Mouse (Mus musculus) brain, embryonic 18.5 days (tissue): ENCODE data around the gene Cyp4a14.
"Not testable (repeated sequence)": the region's sequence is repeated elsewhere in the genome, so short reads cannot be mapped to it uniquely, and the experiment has no call there.

Experiments
- DNase-seq: peaks from one replicate; pipeline ENCODE4 v3.0.0-alpha.2; 2012; ENCODE audit warnings: low read depth, low spot score

The Cyp4a14 gene

GRCm38 (mm10) chr4:115496001-115496400, at the start of gene Cyp4a14:
Gene Cyp4a14 (minus strand): TSS chr4:115496142.
- DNase-seq = no peak

- no peak for DNase-seq
Measured at GRCm38 (mm10) chr4:115545101-115545500, 49.2 kb upstream of the Cyp4a14 start.

DNA sequence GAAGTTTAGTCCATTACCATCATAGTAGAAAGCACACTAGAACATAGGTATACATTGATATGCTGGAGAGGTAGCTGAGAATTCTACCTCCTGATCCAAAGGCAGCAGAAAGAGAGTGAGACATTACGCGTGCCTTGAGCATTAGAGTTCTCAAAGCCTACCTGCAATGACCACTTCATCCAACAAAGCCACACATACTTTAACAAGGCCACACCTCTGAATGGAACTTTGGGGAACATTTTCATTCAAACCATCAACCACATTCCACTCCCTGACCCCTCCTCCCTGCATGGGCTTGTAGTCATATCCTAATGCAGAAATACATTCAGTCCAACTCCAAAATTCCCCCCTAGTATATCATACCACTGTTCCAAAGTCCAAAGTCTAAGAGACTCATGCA, 25.8 kb upstream of the Cyp4a14 start:
- DNase-seq = no peak

- DNase-seq = no peak
Measured at GRCm38 (mm10) chr4:115519444-115519843, 23.5 kb upstream of the Cyp4a14 start.

DNA sequence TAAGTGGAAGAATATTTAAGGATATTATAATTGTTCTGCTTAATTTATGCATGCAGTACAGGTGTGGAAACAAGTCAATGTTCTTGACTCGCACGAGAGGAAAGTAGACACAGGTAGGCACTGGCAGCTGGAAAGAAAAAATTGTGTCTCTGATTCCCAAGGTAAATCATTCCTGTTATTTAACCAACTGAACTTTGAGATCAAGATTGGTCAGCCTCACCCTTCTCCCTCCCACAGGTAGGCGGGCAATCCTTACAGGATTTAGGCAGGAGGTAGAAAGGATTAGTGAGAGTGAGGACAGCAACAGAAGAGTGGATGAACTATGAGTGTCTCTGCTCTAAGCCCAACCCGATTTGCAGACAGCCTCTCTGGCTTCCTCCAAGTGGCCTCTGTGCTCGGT, 22.1 kb upstream of the Cyp4a14 start, which contains the start of gene Cyp4a10:
Gene Cyp4a10 (plus strand): TSS at position 265 of the 400 bp plus-strand sequence.
- not testable (repeated sequence) for DNase-seq

GRCm38 (mm10) chr4:115513964-115514363, 18.0 kb upstream of the Cyp4a14 start:
- DNase-seq = not testable (repeated sequence)

DNA sequence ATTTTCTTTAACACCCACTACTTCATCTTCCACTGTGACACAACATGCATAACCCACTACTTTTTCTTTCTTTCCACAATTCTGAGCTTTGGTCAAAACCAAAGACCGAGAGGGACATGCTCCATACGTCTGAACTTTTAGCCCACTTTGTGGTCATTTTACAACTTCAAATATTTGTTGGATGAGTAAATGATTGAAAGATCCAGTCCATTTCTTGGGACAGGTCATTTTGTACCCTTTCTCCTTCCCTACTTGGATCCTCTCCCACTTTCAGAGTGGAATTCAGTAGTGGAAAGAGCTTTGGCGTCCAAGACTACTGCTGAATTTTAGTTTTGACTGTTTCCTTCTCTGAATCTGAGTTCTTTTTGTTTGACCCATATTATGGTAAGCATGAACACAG, 1.5 kb upstream of the Cyp4a14 start:
- no peak for DNase-seq

- DNase-seq = no peak
Measured at GRCm38 (mm10) chr4:115481006-115481652, 14.8 kb downstream of the Cyp4a14 start.

DNA sequence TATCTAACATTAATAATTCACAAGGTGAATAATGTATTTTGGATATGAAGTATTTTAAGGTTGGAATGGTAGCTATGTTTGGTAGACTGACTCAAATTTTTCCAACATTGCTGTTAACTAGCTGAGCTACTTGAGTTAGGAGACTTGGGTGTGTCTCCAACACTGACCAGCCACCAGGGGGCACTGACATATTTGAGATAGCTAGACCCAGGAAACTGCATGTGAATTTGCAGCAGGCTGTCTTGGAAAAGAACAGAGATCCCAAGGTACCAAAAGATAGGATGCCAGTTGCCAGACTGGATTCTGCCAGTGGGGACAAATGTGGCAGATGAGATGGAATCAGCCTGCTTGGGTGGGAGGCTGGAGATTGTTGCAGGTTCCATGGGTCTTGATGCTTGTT, 19.9 kb downstream of the Cyp4a14 start:
- not testable (repeated sequence) for DNase-seq

GRCm38 (mm10) chr4:115473585-115473984, 22.4 kb downstream of the Cyp4a14 start:
- not testable (repeated sequence) for DNase-seq

GRCm38 (mm10) chr4:115452304-115452703, 43.6 kb downstream of the Cyp4a14 start, which contains the start of gene Cyp4a30b:
Gene Cyp4a30b (plus strand): TSS chr4:115452604.
- DNase-seq = no peak

DNA sequence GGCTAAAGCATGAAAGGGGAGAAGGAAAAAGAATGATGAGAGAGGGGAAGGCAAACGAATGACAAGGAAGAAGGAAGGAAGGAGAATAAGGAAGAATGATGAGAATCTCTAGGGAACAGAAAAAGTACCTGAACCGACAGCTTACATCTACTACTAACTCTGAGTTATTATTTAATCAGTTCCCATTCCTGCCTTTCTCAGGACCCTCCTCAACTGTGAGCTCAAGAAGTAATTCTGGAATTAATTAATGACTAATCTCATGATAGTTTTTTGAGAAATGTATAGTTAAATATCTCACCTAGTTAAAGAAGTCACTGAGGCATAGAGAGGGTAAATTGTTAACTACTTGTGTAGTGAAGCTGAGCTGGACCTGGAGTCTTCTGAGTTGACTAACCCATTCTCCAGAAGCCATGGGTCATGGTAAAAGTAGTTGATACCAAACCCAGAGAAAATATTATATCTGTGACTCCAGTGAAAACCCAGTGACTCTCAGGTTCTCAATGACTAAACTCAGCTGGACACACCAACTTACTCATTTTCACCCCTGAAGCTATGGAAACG, 45.3 kb downstream of the Cyp4a14 start:
- DNase-seq = no peak
